In the genomic region with DNA sequence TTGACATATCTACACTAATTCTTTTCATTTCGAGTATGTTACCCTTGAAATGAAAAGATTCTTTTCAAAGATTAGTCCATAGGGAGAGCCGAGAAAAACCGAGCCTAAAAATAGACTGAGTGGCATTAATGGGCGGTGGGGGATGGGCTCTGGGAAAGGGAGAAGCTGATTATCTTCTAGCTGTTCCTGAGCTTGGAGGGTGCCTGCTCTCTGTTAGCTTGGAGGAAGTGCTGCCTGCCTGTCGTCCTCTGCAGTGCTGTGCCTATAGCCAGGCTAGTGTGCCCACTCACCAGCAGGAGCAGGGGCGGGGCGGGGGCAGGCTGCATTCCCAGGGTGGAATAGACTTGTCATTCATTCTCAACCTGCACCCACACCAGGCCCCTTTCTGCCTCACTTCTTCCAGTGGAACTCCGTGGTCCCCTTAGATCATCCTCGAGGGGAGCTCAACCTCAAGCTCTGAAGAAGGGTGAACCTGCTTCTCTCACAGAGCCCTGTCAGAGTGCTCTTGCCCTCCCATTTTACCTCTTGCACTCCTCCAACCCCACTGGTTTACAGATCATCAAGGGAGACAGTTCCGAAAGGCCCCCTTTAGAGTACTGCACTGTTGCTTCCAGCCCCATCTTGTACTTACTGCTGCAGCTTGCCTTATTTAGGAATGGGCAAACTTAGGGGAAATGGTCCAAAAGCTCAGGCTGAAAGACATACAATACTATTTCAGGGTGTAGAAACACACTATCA, we compare ENCODE assay signal across 8 mouse cellular contexts.
A peak's percentile ranks its signal among the peaks of the same experiment; 100 is the strongest.
DNase-seq lines count a peak whose midpoint lies in the region; ATAC-seq lines count a peak whose summit lies in the region.

No protein-coding gene starts in this region.

- H3K36me3 ChIP-seq in hindbrain, embryonic 16.5 days (ENCODE audit: control insufficient read depth, insufficient read depth, low read length): no peaks in the 10 kb centered on the region

- no peak overlapping the region for H3K9ac ChIP-seq in hindbrain, embryonic 16.5 days (ENCODE audit: low read depth, low read length)

- intact Hi-C loops in gastrocnemius, postnatal 36 days (cut with DNase I): no loop called here

- 21% methylated on average over 10 of the region's 10 CpGs for WGBS in hindbrain, embryonic 16.5 days

- no peak overlapping the region for H3K4me3 ChIP-seq in hindbrain, embryonic 16.5 days (ENCODE audit: low read length)

- H3K9me3 ChIP-seq in hindbrain, embryonic 16.5 days (ENCODE audit: control insufficient read depth, low read length): no peaks in the 10 kb centered on the region

- H3K4me2 ChIP-seq in hindbrain, embryonic 16.5 days (ENCODE audit: low read length): no peak overlapping the region

- peak; percentile 87 for ATAC-seq in common myeloid progenitor, adult 5-6 weeks (replicated peaks; ENCODE audit: low read depth, poor library complexity, severe bottlenecking)
- peak; percentile 76 for ATAC-seq in hindbrain, embryonic 16.5 days
- peak; percentile 96 for ATAC-seq in megakaryocyte progenitor cell, adult 5-6 weeks (replicated peaks; ENCODE audit: poor library complexity)

- H3K4me1 ChIP-seq in hindbrain, embryonic 16.5 days (ENCODE audit: control insufficient read depth, insufficient read depth, low read depth, low read length): peaks cover 7% of the 10 kb centered on the region

- H3K27ac ChIP-seq in hindbrain, embryonic 16.5 days (ENCODE audit: low read depth, low read length): 0 out of 2 replicates have a peak overlapping the region, but pooled peaks have one; percentile 25

- peak; percentile 28 for DNase-seq in adrenal gland, postnatal 10 days
- DNase-seq in adrenal gland, postnatal 14 days: no peak
- DNase-seq in urinary bladder, postnatal 14 days (ENCODE audit: low spot score): no peak
- DNase-seq in B cell, adult 2 months: no peak
- no peak for DNase-seq in gastrocnemius, postnatal 36 days

- H3K27me3 ChIP-seq in hindbrain, embryonic 16.5 days (replicated peaks; ENCODE audit: control insufficient read depth, insufficient read depth, low read length): no peaks in the 10 kb centered on the region
